Mouse (Mus musculus): ENCODE results near the gene Hyal1. TPM values are rescaled to one million over a fixed set of nuclear protein-coding genes. Genes with fewer than 3 reads are reported as not detected.

The Hyal1 gene
- polyA plus RNA-seq, 1 experiment from 2014 or later, result 6.4 TPM

- H3K36me3 ChIP-seq (ENCODE audit: control insufficient read depth, insufficient read depth, low read length), result peaks cover 3% of the 10 kb centered on the region; the same call in 1 of the 2 replicates
- H3K27ac ChIP-seq (ENCODE audit: low read depth, low read length), result no peak overlapping the region
- WGBS, result 94% methylated on average over 10 of the region's 10 CpGs
- 0 out of 2 replicates have a peak overlapping the region, but pooled peaks have one; percentile 7 for H3K9ac ChIP-seq (ENCODE audit: low read depth, low read length)
- no peak overlapping the region; the same call in 1 of the 2 replicates for H3K4me2 ChIP-seq (ENCODE audit: low read length)
- no peak for ATAC-seq
- no peaks in the 10 kb centered on the region for H3K27me3 ChIP-seq (replicated peaks; ENCODE audit: control insufficient read depth, insufficient read depth, low read length)
- no peaks in the 10 kb centered on the region for H3K9me3 ChIP-seq (ENCODE audit: control insufficient read depth, low read length)
- no peak overlapping the region for H3K4me3 ChIP-seq (ENCODE audit: low read length)
- H3K4me1 ChIP-seq (ENCODE audit: control insufficient read depth, insufficient read depth, low read depth, low read length), result peaks cover 28% of the 10 kb centered on the region
These were observed 1.1 kb downstream of the Hyal1 start for GRCm38 (mm10) chr9:107577871-107578270.

- H3K36me3 ChIP-seq (ENCODE audit: control insufficient read depth, insufficient read depth, low read length), result peaks cover 3% of the 10 kb centered on the region; the same call in 1 of the 2 replicates
- no peak within 1 kb of the TSS for H3K4me3 ChIP-seq (ENCODE audit: low read length)
- H3K9ac ChIP-seq (ENCODE audit: low read depth, low read length), result 0 out of 2 replicates have a peak within 1 kb of the TSS, but pooled peaks have one; percentile 19
- ATAC-seq, result no peak
- H3K27ac ChIP-seq (ENCODE audit: low read depth, low read length), result no peak within 1 kb of the TSS
- H3K27me3 ChIP-seq (replicated peaks; ENCODE audit: control insufficient read depth, insufficient read depth, low read length), result no peaks in the 10 kb centered on the region
- H3K4me2 ChIP-seq (ENCODE audit: low read length), result no peak within 1 kb of the TSS; the same call in 1 of the 2 replicates
- no peaks in the 10 kb centered on the region for H3K9me3 ChIP-seq (ENCODE audit: control insufficient read depth, low read length)
- 74% methylated on average over 3 of the region's 3 CpGs for WGBS
- peaks cover 28% of the 10 kb centered on the region for H3K4me1 ChIP-seq (ENCODE audit: control insufficient read depth, insufficient read depth, low read depth, low read length)
These were observed 1.9 kb downstream of the Hyal1 start, which contains the start of gene Naa80 for GRCm38 (mm10) chr9:107578587-107578986. Gene Naa80, plus strand, starts transcription at chr9:107578887.

DNA sequence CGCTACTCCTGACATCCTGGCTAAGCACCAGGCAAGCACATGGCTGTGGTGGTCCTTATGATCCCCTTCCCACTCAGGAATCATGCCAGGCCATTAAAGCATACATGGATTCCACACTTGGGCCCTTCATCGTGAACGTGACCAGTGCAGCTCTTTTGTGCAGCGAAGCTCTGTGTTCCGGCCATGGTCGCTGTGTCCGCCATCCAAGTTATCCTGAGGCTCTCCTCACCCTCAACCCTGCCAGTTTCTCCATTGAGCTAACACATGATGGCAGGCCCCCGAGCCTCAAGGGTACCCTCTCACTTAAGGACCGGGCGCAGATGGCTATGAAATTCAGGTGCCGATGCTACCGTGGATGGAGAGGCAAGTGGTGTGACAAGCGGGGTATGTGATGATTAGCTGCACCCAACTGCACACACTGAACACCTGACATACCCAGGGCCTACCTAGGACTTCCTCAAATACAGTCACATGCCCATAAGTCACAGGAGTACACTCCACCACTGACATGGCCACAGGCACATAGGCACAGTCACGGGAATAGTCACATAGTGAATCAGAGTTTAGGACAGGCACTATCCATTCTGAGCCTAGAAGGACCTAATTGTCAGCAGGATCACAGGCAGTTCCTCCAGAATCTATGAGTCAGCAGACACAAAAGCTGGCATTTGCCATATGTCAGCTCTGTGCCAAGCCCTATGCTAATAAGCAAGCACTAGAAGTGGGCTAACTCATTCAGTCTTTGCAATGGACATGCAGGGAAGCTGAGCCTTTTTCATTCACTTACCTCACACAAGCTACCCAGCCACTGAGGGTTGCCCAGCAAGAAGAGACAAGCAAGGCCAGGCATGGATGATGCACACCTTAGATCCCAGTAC, 2.5 kb downstream of the Hyal1 start:
- no peak overlapping the region for H3K4me2 ChIP-seq (ENCODE audit: low read length)
- H3K36me3 ChIP-seq (ENCODE audit: control insufficient read depth, insufficient read depth, low read length), result peaks cover 3% of the 10 kb centered on the region; the same call in 1 of the 2 replicates
- no peak overlapping the region for H3K27ac ChIP-seq (ENCODE audit: low read depth, low read length)
- no peak for ATAC-seq
- H3K9me3 ChIP-seq (ENCODE audit: control insufficient read depth, low read length), result no peaks in the 10 kb centered on the region
- H3K9ac ChIP-seq (ENCODE audit: low read depth, low read length), result 0 out of 2 replicates have a peak overlapping the region, but pooled peaks have one; percentile 19
- no peaks in the 10 kb centered on the region for H3K27me3 ChIP-seq (replicated peaks; ENCODE audit: control insufficient read depth, insufficient read depth, low read length)
- no peak overlapping the region for H3K4me3 ChIP-seq (ENCODE audit: low read length)
- H3K4me1 ChIP-seq (ENCODE audit: control insufficient read depth, insufficient read depth, low read depth, low read length), result peaks cover 28% of the 10 kb centered on the region
- 89% methylated on average over 14 of the region's 14 CpGs for WGBS

GRCm38 (mm10) chr9:107580501-107581317, 4.0 kb downstream of the Hyal1 start, which contains the start of gene Hyal3:
Gene Hyal3, plus strand, starts transcription at chr9:107580818.
- Histone ChIP-seq H3K9ac (ENCODE audit: low read depth, low read length) (peak within 1 kb of the TSS; percentile 77), H3K4me2 (ENCODE audit: low read length) (peak within 1 kb of the TSS; percentile 87), H3K4me3 (ENCODE audit: low read length) (peak within 1 kb of the TSS; percentile 71), H3K4me1 (ENCODE audit: control insufficient read depth, insufficient read depth, low read depth, low read length) (peaks cover 28% of the 10 kb centered on the region), H3K27ac (ENCODE audit: low read depth, low read length) (peak within 1 kb of the TSS; percentile 85), H3K36me3 (ENCODE audit: control insufficient read depth, insufficient read depth, low read length) (no peaks in the 10 kb centered on the region), H3K27me3 (replicated peaks; ENCODE audit: control insufficient read depth, insufficient read depth, low read length) (no peaks in the 10 kb centered on the region), H3K9me3 (ENCODE audit: control insufficient read depth, low read length) (no peaks in the 10 kb centered on the region)
- ATAC-seq, result peak; percentile 81
- WGBS, result under 1% methylated on average over 32 of the region's 32 CpGs

- H3K9me3 ChIP-seq (ENCODE audit: control insufficient read depth, low read length), result no peaks in the 10 kb centered on the region
- 68% methylated on average over 4 of the region's 4 CpGs for WGBS
- H3K9ac ChIP-seq (ENCODE audit: low read depth, low read length), result no peak overlapping the region; the same call in 1 of the 2 replicates
- peaks cover 28% of the 10 kb centered on the region for H3K4me1 ChIP-seq (ENCODE audit: control insufficient read depth, insufficient read depth, low read depth, low read length)
- peak overlapping the region; percentile 71 for H3K4me3 ChIP-seq (ENCODE audit: low read length)
- no peak for ATAC-seq
- peak overlapping the region; percentile 87 for H3K4me2 ChIP-seq (ENCODE audit: low read length)
- no peak overlapping the region for H3K27ac ChIP-seq (ENCODE audit: low read depth, low read length)
- H3K27me3 ChIP-seq (replicated peaks; ENCODE audit: control insufficient read depth, insufficient read depth, low read length), result no peaks in the 10 kb centered on the region
- no peaks in the 10 kb centered on the region for H3K36me3 ChIP-seq (ENCODE audit: control insufficient read depth, insufficient read depth, low read length)
These were observed 4.9 kb downstream of the Hyal1 start for GRCm38 (mm10) chr9:107581584-107581983.

DNA sequence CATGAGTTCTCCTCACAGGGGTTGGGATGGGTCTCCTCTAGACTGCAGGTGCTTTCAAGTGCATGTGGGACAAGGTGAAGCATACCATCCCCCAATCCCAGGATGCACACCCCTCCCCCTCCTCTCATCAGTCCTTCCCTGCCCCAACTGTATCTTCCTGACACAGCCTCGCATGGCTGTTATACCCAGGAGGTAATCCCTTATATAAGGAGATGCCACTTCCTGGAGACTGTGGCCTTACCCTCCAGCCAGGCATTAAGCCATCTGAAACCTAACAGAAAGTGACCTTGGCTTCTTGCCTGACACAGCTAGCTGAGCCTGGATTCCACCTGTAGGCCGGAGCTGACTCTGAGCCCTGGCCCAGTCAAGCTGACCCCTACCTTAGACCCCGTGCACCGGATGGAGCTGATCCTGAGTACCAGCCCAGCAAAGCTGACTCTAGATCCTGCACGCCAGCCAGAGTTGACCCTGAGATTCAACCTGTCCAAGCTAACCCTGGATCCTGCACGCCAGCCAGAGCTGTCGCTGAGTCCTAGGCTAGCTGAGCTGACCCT, 5.9 kb downstream of the Hyal1 start:
- Histone ChIP-seq H3K27ac (ENCODE audit: low read depth, low read length) (no peak overlapping the region), H3K27me3 (replicated peaks; ENCODE audit: control insufficient read depth, insufficient read depth, low read length) (no peaks in the 10 kb centered on the region), H3K9ac (ENCODE audit: low read depth, low read length) (no peak overlapping the region), H3K4me2 (ENCODE audit: low read length) (no peak overlapping the region), H3K4me1 (ENCODE audit: control insufficient read depth, insufficient read depth, low read depth, low read length) (peaks cover 24% of the 10 kb centered on the region), H3K36me3 (ENCODE audit: control insufficient read depth, insufficient read depth, low read length) (no peaks in the 10 kb centered on the region), H3K9me3 (ENCODE audit: control insufficient read depth, low read length) (no peaks in the 10 kb centered on the region), H3K4me3 (ENCODE audit: low read length) (no peak overlapping the region)
- no peak for ATAC-seq
- WGBS, result 82% methylated on average over 7 of the region's 7 CpGs

DNA sequence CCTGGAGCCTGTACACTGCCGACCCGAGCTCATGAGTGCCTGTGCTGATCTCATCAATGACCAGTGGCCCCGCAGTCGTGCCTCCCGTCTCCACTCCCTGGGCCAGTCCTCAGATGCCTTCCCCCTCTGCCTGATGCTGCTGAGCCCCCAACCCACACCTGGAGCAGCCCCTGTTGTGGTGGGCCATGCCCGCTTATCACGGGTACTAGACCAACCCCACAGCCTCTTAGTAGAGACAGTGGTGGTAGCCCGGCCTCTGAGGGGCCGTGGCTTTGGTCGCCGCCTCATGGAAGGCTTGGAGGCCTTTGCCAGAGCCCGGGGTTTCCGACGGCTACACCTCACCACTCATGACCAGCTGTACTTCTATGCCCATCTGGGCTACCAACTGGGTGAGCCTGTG, 6.4 kb downstream of the Hyal1 start:
- WGBS, result 92% methylated on average over 14 of the region's 14 CpGs
- no peak overlapping the region for H3K27ac ChIP-seq (ENCODE audit: low read depth, low read length)
- no peak overlapping the region for H3K4me3 ChIP-seq (ENCODE audit: low read length)

GRCm38 (mm10) chr9:107586504-107586903, 9.8 kb downstream of the Hyal1 start:
- H3K4me3 ChIP-seq (ENCODE audit: low read length), result no peak overlapping the region
- H3K27ac ChIP-seq (ENCODE audit: low read depth, low read length), result no peak overlapping the region
- ATAC-seq, result no peak
- peaks cover 10% of the 10 kb centered on the region for H3K4me1 ChIP-seq (ENCODE audit: control insufficient read depth, insufficient read depth, low read depth, low read length)
- no peak overlapping the region for H3K9ac ChIP-seq (ENCODE audit: low read depth, low read length)
- no peak overlapping the region for H3K4me2 ChIP-seq (ENCODE audit: low read length)
- H3K9me3 ChIP-seq (ENCODE audit: control insufficient read depth, low read length), result no peaks in the 10 kb centered on the region
- no peaks in the 10 kb centered on the region for H3K27me3 ChIP-seq (replicated peaks; ENCODE audit: control insufficient read depth, insufficient read depth, low read length)
- 97% methylated on average over 5 of the region's 5 CpGs for WGBS
- H3K36me3 ChIP-seq (ENCODE audit: control insufficient read depth, insufficient read depth, low read length), result peaks cover 12% of the 10 kb centered on the region

More for the DNA sequence above, 6.4 kb downstream of the Hyal1 start:
- no peak overlapping the region for H3K4me2 ChIP-seq (ENCODE audit: low read length)
- H3K9me3 ChIP-seq (ENCODE audit: control insufficient read depth, low read length), result no peaks in the 10 kb centered on the region
- no peaks in the 10 kb centered on the region for H3K27me3 ChIP-seq (replicated peaks; ENCODE audit: control insufficient read depth, insufficient read depth, low read length)
- no peak for ATAC-seq
- H3K36me3 ChIP-seq (ENCODE audit: control insufficient read depth, insufficient read depth, low read length), result no peaks in the 10 kb centered on the region
- no peak overlapping the region for H3K9ac ChIP-seq (ENCODE audit: low read depth, low read length)
- H3K4me1 ChIP-seq (ENCODE audit: control insufficient read depth, insufficient read depth, low read depth, low read length), result peaks cover 27% of the 10 kb centered on the region

All from hindbrain, embryonic 16.5 days (tissue).